Mouse (Mus musculus) CD8-positive naive resting alpha-beta T cell, adult 2 months (primary cell): ENCODE measurements around the gene Atp2b4.
A peak's percentile ranks its signal among the peaks of the same experiment; 100 is the strongest.
"Not testable (repeated sequence)": the region's sequence is repeated elsewhere in the genome, so short reads cannot be mapped to it uniquely, and the experiment has no call there.

Experiments used
- DNase-seq, 2 experiments: peaks; one replicate each; pipeline ENCODE4 v3.0.0; 2022; ENCODE audit warnings: low read depth in 2 of 2, low spot score in 2 of 2

Atp2b4 gene

DNA sequence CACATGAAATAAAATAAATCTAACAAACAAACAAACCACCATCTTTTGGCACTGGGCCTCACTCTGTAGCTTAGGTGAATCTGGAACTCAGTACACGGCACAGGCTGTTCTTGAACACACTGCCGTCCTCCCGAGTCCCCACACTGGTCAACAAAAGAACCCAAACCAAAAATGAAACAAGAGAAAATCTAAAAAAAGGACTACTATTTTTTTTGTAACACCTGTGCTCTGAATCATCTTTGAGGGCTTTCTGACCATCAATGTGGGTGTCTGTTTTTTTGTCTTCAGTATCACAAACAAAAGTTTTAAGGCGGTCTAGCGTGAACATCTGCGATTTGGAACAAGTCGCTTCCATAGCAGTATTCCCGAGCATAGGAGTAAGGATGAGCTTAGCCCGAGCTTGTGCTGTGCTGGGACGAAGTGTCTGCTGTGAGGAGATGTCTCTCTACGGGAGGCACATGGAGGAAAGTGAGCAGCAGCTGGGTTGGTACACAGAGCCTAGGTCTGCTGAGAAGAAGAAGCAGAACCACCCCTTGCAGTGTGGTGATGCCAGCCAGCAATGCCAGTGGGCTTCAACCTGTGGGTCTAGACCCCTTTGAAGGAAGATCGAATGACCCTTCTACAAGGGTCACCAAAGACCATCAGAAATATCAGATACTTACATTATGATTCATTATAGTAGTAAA lies 102.8 kb downstream of the Atp2b4 start:
- DNase-seq = no peak

DNA sequence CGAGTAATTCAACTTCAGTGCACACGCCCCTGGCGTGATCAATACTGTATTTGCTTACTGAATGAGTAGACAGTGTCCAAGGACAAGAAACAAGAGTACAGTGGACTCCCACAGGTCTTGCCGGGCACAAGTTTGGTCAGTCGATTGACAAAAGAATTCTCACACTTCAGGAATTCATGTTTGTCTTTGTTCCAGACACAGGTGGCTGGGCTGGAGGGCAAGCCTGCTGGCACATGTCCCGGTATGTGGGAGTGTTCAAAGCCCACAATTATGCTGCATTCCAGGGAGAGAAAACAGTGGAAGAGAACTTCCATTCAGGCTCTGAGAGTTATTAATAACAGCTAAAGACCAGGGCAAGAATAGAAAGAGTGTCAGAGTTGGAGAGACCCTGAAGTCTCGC lies 104.9 kb downstream of the Atp2b4 start:
- no peak for DNase-seq

GRCm38 (mm10) chr1:133694876-133695275 lies 106.0 kb downstream of the Atp2b4 start:
- no peak for DNase-seq

DNA sequence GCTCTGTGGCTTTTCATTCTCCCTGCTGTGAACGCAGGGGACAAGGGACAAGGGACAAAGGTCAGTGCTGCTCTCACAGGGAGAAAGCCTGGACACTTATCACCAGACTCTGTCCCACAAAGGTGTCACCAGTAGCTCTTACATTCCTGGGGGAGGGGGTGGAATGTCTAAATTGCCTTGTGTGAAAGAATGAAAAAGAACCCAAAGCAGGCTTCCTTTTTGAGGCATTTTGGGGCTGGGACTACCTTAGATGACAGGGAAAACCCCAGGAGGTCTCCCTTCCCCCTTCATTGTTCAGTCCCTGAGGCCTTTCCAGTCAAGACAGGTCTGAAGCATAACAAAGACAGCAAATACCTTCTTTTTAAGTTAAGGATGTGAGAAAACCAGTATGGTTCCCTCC lies 106.5 kb downstream of the Atp2b4 start:
- no peak for DNase-seq

DNA sequence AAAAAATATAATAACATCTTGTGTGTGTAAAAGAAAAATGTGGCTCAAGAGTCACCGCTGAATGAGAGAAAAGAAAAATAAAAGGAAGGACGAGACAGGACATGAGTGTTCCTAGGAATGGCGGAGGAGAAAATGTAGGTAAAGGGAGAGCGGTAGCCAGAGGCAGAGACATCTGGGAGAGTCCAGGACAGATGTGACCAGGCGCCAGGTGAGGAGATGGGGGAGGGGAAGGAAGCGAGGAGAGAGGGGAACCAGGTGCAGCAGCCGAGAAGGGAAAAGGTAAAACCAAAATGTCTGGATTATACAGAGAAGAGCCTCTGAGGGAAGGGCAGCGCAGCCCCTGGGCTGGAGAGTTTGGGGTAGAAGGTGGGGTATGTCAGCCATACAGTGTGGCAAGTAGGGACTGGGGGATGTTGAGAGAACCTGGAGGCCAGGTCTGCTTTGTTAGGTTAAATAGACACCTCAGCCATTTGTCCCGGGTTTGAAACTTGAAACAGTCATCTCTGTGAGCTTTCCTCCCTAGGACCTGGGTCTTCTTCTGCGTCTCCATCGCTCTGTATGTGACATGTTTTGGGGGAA lies 107.2 kb downstream of the Atp2b4 start:
- DNase-seq = no peak

GRCm38 (mm10) chr1:133692195-133692594 lies 108.6 kb downstream of the Atp2b4 start:
- no peak for DNase-seq

DNA sequence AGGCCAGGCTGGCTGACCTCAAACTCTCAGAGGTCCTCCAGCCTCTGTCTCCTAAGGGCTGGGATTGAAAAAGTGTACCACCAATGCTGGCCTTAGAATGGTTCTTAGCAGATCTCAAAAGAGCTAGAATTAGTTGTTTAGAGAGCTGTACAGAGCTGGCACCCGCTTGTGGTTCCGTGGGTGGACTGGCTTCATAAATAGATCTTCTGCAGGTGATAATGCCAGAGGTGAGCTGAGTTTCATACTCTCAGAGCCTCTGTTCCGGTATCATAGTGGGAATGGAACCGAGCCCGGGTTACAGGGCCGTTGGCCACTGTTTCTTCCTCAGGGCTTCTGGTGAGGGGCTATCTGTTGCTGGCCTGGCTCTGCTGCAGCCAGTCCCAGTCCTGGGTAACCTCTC lies 109.8 kb downstream of the Atp2b4 start:
- DNase-seq = no peak

DNA sequence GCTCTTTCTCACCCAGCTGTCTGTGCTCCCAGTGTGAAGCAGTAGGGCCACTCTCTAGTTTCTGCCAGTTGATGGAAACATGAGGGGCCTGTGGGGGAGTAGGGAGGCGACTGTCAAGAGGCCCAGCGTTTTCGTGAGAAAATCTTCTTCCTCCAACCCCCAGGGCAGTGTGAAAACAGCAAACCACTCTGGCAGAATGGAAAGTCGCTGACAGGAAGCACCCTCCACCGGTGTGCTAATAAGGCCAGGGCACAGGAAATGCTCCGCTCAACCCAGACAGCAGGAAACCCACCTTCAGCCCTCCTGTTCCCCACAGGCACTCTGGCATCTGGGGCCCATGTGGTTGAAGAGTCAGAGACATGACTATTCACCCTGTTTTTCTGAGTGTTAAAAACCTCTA lies 110.9 kb downstream of the Atp2b4 start, which contains the start of gene Lax1:
TSS of gene Lax1 (minus strand) at position 212 of the 400 bp plus-strand sequence.
- peak; percentile 65 to 74 for DNase-seq

GRCm38 (mm10) chr1:133688301-133688700 lies 112.5 kb downstream of the Atp2b4 start:
- DNase-seq = no peak

DNA sequence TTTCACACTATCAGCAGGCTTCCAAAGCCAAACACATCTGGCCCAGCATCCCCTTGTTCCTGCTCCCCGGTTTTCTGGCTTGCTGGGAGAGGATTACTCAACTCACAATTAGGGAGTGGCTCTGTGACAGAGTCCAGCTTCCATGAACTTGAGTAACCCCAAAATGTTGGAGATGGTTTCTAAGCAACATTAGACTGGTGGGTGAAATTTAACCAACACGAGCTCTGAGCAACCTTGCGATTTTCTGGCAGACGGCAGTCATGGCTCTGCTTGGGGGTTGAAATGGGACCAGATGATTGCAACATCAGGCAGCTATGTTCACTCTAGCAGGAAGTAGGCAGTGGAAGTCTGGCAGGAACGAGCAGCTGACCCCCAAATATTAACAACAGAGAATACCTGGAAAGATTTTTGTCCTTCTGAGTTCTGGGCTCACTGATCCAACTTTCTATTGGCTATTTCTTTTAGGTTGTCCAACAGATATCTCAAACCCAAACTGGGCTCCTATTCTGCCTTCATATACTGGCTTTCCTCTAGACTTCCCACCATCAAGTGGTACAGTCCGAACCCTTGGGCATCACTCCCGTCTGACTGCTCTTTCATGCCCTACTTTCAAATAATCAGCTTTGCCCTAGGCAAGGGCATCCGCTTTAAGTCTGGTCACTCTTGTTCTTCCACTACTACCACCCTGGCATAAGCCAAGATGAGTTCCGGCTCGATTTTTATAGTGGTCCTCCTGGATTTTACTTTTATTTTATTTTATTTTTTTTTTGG lies 114.9 kb downstream of the Atp2b4 start:
- DNase-seq = no peak

DNA sequence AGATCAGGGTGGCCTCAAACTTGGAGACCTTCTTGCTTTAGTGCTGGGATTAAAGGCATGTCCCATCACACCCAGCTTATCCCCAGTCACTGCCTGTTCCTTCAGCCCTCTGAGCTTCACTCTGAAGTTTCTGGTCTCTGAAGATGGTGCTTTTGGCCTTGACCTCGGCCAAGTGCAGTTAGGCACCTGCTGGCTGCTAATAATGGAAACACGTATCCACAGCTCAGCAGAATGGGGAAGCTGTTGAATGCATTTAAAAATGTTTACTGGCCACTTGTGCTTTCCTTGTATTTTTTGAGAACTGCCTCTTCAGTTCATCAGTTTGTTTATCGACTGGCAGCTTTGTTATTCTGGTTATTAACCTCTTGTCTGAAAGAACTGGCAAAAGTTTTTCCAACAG lies 129.0 kb downstream of the Atp2b4 start:
- no peak for DNase-seq

DNA sequence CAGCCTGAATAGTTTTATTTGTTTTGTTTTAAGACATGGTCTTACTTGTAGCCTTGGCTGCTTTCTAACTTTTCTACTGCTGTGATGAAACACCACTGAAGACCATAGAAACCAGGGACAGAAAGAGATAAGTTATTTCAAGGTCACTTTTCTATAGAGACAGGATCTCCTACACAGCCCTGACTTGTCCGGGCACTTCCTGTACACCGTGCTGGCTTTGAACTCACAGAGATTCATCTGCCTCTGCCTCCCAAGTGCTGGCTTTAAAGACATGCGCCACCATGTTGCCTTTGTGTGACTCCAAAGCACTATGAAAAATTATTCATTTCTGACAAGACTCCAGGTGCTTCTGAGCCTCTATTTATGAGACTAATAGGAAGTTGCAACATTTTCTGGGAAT lies 129.6 kb downstream of the Atp2b4 start:
- no peak for DNase-seq

- DNase-seq = no peak
These were observed 130.1 kb downstream of the Atp2b4 start for GRCm38 (mm10) chr1:133670776-133671175.

GRCm38 (mm10) chr1:133670190-133670589 lies 130.7 kb downstream of the Atp2b4 start:
- DNase-seq = no peak

- no peak for DNase-seq
These were observed 132.2 kb downstream of the Atp2b4 start for GRCm38 (mm10) chr1:133668618-133669017.

GRCm38 (mm10) chr1:133667721-133668120 lies 133.1 kb downstream of the Atp2b4 start:
- DNase-seq = no peak

- DNase-seq = not testable (repeated sequence)
These were observed 135.1 kb downstream of the Atp2b4 start for GRCm38 (mm10) chr1:133665713-133666112.

DNA sequence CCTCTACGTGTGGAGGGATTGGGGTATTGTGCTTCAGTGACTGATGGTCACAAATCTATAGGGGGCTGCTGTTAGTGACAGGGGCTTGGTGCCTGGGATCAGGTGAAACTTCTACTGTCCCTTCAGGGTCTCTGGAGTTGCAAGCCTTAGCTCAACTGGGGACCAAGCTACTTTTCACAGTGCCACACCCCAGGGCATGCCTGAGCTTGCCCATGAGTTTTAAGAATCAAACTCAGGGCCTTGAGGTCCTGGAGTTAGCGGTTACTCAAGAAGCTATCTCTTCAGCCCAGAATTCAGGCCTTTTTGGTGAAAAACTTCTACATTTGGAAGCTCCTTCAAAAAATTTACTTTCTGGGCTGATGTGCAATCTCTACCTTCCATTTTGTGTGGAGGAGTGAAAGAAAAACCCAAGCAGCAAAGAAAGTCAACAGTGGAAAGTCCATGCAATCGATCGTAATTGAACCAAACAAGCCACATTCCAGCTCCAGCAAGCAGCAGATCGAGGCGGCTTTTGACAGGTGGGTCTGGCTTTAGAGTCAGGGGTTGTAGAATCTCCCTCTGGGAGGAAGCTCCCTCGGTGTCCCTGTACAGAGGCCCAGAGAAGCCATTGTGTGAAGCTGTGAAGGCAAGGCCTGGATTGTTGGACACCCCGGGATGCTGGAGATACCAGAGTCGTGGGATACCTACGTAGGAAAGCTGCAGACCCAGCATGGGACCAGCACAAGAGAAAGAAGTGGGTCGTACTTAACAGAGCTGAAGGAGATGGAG lies 136.5 kb downstream of the Atp2b4 start:
- DNase-seq = no peak

- no peak for DNase-seq
These were observed 137.4 kb downstream of the Atp2b4 start for GRCm38 (mm10) chr1:133663427-133663826.

DNA sequence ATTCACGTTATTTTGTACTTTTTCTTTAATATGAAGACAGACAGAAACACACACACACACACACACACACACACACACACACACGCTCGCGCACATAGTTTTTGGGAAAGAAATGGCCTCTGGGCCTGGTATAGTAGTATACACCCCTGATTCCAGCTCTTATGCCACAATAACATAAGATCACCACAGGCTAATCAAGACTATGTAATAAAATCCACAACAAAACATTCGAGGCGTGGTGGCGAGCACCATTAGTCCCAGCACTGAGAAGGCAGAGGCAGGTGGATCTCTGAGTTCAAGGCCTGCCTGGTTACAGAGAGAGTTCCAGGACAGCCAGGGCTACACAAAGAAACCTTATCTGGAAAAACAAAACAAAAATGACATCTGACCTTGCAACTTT lies 137.9 kb downstream of the Atp2b4 start:
- no peak for DNase-seq

DNA sequence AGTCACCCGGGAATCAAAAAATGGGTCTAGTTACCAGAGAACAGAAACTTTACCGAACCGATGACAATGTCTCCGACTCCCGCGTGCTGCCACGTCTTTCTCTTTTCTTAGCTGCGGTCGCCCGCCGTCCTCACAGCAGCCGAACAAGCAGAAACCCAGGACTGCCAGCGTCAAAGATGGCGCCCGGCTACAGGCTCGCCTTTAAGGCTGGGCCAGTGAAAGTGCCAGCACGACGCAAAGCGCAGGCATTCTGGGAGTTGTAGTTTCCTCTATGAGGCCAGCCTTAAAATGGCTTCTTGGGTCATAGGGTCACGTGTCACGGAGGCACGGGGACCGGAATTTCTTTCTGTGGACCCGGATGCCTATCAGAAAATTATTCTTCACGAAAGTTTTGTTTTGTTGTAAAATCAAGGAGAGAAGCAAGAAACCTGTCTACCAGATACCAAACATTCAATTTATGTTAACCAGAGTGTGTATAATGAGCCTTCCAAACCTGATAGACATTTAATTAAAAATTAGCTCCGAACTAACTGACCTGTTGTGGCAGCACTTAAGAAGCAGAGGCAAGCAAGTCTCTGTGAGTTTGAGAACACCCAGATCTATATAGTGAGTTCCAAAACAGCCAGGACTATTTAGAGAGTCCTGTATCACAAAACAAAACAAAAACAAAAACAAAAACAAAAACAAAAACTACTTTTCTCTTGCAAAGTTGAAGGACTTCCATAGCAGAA lies 139.5 kb downstream of the Atp2b4 start, which contains the start of gene Gm38394:
TSS of gene Gm38394 (minus strand) at position 116 of the 731 bp plus-strand sequence.
- peak; percentile 84 to 89 for DNase-seq
